Mouse (Mus musculus): Measurements from ENCODE around the gene Trappc10. TPM values are rescaled to one million over a fixed set of nuclear protein-coding genes. Genes with fewer than 3 reads are reported as not detected.

Trappc10 gene
- total RNA-seq, 2 experiments from 2014 or later = 86.7 to 88.6 TPM

GRCm38 (mm10) chr10:78280486-78280885 is 36.0 kb upstream of the Trappc10 start:
- no peak overlapping the region for H3K27ac ChIP-seq
- no peak for DNase-seq (ENCODE audit: extremely low spot score in 1 of 2, low spot score in 2 of 2)
- TF ChIP-seq CTCF (IDR thresholded peaks at IDR 0.05) = no peak
- H3K4me3 ChIP-seq = no peak overlapping the region
- intact Hi-C loops (cut with DNase I) = no loop called here

DNA sequence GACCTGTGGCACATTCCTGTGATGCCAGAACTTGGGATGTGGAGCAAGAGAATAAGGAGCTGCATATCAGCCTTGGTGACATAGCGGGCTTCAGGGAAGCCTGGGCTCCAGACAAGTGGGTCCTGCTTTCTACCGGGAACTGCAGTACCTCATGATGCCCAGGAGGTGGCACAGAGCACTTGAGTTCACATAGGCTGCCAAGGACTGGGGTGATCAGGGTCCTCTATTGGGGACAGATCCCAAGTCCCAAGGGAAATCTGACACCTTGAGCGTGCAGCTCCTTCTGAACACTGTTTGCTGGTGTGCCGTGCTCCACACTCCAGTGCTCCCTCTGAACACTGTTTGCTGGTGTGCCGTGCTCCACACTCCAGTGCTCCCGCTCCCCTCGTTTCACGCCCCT is 34.8 kb upstream of the Trappc10 start:
- Histone ChIP-seq H3K27ac (no peak overlapping the region), H3K4me3 (no peak overlapping the region)
- TF ChIP-seq CTCF (IDR thresholded peaks at IDR 0.05) = peak; percentile 91
- peak; percentile 45 to 55 for DNase-seq (ENCODE audit: extremely low spot score in 1 of 2, low spot score in 2 of 2)
- intact Hi-C loops (cut with DNase I) = loop anchor here (1.0 kb wide), 1 partner anchor 113 kb away; no protein-coding TSS in a partner anchor

GRCm38 (mm10) chr10:78277835-78278234 is 33.4 kb upstream of the Trappc10 start:
- Histone ChIP-seq H3K4me3 (no peak overlapping the region), H3K27ac (no peak overlapping the region)
- peak; percentile 32 for TF ChIP-seq CTCF (IDR thresholded peaks at IDR 0.05)
- intact Hi-C loops (cut with DNase I) = no loop called here
- DNase-seq (ENCODE audit: extremely low spot score in 1 of 2, low spot score in 2 of 2) = no peak

DNA sequence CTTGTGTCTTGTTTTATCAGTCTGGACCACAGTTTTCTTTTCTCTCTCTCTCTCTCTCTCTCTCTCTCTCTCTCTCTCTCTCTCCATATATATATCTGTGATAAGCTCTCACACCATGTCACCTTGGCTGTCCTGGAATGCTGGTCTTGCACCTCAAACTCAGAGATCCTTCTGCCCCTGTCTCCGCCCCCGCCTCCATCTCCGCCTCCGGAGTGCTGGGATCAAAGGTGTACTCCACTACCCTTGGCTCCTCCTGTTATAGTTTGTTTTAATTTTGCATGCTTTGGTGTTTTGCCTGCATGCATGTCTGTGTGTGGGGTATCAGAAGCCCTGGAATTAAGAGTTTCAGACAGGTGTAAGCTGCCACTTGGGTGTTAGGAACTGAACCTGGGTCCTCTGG is 31.8 kb upstream of the Trappc10 start:
- H3K27ac ChIP-seq = no peak overlapping the region
- H3K4me3 ChIP-seq = no peak overlapping the region
- intact Hi-C loops (cut with DNase I) = no loop called here
- no peak for DNase-seq (ENCODE audit: extremely low spot score in 1 of 2, low spot score in 2 of 2)
- no peak for TF ChIP-seq CTCF (IDR thresholded peaks at IDR 0.05)

DNA sequence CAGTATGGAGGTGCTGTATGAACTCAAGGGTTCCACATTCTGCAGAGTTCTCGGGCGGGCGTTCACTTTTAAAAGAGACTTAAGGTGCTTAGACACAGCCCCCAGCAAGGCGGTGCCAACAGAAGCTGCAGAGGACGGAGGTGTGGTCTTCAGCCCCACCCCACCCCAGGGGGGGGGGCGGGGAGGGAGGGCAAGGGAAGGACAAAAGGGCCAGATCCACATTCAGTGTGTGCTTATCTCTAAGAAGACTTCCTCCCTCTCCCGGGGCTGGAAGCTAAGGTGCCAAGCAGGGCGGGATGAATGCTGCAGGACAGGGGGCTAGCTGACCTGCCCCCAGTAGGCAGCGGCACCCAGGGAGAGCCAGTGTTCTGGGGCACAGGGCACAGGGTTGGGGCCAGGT is 28.5 kb upstream of the Trappc10 start:
- DNase-seq (ENCODE audit: extremely low spot score in 1 of 2, low spot score in 2 of 2) = no peak
- intact Hi-C loops (cut with DNase I) = no loop called here
- H3K4me3 ChIP-seq = no peak overlapping the region
- no peak overlapping the region for H3K27ac ChIP-seq
- no peak for TF ChIP-seq CTCF (IDR thresholded peaks at IDR 0.05)

GRCm38 (mm10) chr10:78265881-78266280 is 21.4 kb upstream of the Trappc10 start:
- H3K27ac ChIP-seq = no peak overlapping the region
- peak; percentile 8; the same call in 1 of the 2 replicates for TF ChIP-seq CTCF (IDR thresholded peaks at IDR 0.05)
- no peak overlapping the region for H3K4me3 ChIP-seq
- intact Hi-C loops (cut with DNase I) = no loop called here
- DNase-seq (ENCODE audit: extremely low spot score in 1 of 2, low spot score in 2 of 2) = no peak

GRCm38 (mm10) chr10:78264735-78265134 is 20.3 kb upstream of the Trappc10 start:
- Histone ChIP-seq H3K27ac (no peak overlapping the region), H3K4me3 (no peak overlapping the region)
- no peak for TF ChIP-seq CTCF (IDR thresholded peaks at IDR 0.05)
- no peak for DNase-seq (ENCODE audit: extremely low spot score in 1 of 2, low spot score in 2 of 2)
- intact Hi-C loops (cut with DNase I) = no loop called here

- no peak overlapping the region; the same call in 1 of the 2 replicates for H3K27ac ChIP-seq
- intact Hi-C loops (cut with DNase I) = no loop called here
- DNase-seq (ENCODE audit: extremely low spot score in 1 of 2, low spot score in 2 of 2) = no peak
- no peak overlapping the region for H3K4me3 ChIP-seq
- no peak for TF ChIP-seq CTCF (IDR thresholded peaks at IDR 0.05)
These were observed 16.6 kb upstream of the Trappc10 start for GRCm38 (mm10) chr10:78260916-78261650.

DNA sequence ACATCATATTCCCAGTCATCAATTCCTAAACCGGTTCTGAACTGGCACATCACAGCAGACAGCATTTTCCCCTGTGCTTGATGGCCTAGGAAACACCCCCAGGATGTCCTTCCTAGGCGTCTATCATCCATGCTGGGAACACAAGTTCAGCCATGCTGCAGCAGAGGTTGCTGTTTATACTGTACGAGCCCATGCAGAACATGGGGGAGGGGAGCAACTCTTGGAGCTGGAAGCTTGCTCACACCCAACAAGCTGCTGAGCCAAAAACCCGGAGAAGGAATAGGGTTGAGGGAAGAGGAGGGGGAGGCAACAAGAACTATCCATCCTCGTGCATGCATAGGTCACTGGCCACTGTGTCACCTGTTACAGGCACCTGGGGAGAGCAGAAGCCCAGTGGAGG is 15.9 kb upstream of the Trappc10 start:
- no peak for DNase-seq (ENCODE audit: extremely low spot score in 1 of 2, low spot score in 2 of 2)
- Histone ChIP-seq H3K27ac (no peak overlapping the region), H3K4me3 (no peak overlapping the region)
- TF ChIP-seq CTCF (IDR thresholded peaks at IDR 0.05) = no peak
- intact Hi-C loops (cut with DNase I) = no loop called here

GRCm38 (mm10) chr10:78259702-78260101 is 15.3 kb upstream of the Trappc10 start:
- no peak for TF ChIP-seq CTCF (IDR thresholded peaks at IDR 0.05)
- no peak for DNase-seq (ENCODE audit: extremely low spot score in 1 of 2, low spot score in 2 of 2)
- intact Hi-C loops (cut with DNase I) = no loop called here
- Histone ChIP-seq H3K27ac (no peak overlapping the region), H3K4me3 (no peak overlapping the region)

DNA sequence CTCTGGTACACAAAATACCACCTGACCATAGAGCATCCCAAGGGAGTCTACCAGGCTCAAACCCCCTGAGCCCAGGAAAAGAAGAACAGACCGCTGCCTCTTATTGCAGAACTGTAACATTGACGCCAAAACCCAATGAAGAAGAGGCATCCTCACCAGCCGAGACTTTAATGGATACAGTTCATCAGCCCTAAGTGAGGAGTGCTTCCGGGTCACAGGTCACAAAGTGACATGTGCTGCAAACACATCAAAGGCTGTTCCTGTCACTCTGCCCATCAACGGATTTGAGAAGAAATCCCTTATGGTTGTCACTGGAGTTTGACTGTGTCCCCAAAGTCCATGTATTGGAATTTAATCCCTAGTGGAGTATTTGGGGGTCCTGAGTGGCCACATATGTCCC is 14.8 kb upstream of the Trappc10 start:
- Histone ChIP-seq H3K4me3 (no peak overlapping the region), H3K27ac (no peak overlapping the region)
- no peak for TF ChIP-seq CTCF (IDR thresholded peaks at IDR 0.05)
- DNase-seq (ENCODE audit: extremely low spot score in 1 of 2, low spot score in 2 of 2) = no peak
- intact Hi-C loops (cut with DNase I) = no loop called here

DNA sequence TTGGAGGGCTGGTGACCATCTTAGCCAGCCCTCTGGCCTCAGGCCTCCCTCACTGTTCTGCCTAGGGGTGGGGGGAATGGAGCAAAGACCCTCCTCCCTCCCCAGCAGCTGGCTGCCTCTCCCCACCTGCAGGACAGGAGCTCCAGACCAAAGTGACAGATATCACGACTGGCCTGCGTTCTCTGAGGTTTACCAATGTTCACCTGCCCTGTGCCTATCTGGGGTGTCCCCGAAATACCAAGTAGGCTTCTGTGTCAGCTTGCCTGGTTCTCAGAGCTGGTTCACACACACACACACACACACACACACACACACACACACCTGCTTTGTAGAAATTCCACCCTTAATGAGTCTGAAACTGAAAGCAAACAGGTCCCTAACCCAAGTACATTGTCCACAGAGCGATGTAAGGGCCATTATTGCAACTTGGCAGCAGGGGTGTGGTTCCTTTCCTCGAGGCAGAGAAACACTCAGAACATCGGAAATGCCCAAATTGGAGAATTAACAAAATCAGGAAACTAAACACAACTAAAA is 13.8 kb upstream of the Trappc10 start:
- Histone ChIP-seq H3K4me3 (no peak overlapping the region), H3K27ac (no peak overlapping the region)
- intact Hi-C loops (cut with DNase I) = no loop called here
- no peak for DNase-seq (ENCODE audit: extremely low spot score in 1 of 2, low spot score in 2 of 2)
- no peak for TF ChIP-seq CTCF (IDR thresholded peaks at IDR 0.05)

GRCm38 (mm10) chr10:78255646-78256059 is 11.2 kb upstream of the Trappc10 start:
- DNase-seq (ENCODE audit: extremely low spot score in 1 of 2, low spot score in 2 of 2) = no peak
- intact Hi-C loops (cut with DNase I) = no loop called here
- TF ChIP-seq CTCF (IDR thresholded peaks at IDR 0.05) = no peak

More at GRCm38 (mm10) chr10:78255646-78256059, 11.2 kb upstream of the Trappc10 start:
- no peak overlapping the region for H3K4me3 ChIP-seq
- H3K27ac ChIP-seq = no peak overlapping the region

Measured in left cerebral cortex, adult 2 months (tissue).